In the genomic region with DNA sequence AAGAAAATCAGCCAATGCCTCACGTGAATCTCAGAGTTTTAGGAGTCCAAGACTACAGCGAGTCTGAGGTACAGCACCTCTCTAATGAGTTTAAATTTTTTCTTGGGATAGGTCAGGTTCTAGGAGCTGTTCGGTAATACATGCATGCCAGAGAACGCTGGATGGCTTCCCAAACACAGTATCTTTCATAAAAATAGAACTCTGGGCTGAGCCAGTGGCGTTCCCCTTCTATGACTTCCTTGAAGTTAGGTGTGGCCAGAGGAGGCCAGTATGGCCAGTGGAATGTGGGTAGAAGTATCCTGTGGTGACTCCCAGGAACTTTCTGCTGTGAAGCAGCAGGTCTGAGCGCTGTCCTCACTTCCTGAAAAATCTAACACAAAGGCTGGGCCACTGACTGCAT, we compare ENCODE assay signal across 19 mouse cellular contexts.
DNase-seq lines count a peak whose midpoint lies in the region; ATAC-seq and TF ChIP-seq lines count a peak whose summit lies in the region.
"Had no signal": no experiment of that assay in that cellular context is flagged by ENCODE, and none has a peak within 500 bp of the region (broad histone marks: within the 10 kb centered on the region; RNA-seq: fewer than 3 reads in every experiment).

No protein-coding gene starts in this region.

- no peak for TF ChIP-seq CTCF in heart, adult 2 months (IDR thresholded peaks at IDR 0.05)
- no peak for TF ChIP-seq CTCF in small intestine, adult 2 months (IDR thresholded peaks at IDR 0.05; ENCODE audit: extremely low read depth, insufficient read length, insufficient replicate concordance, low read depth, low read length)

- H3K9ac ChIP-seq in heart, adult 2 months (ENCODE audit: low read depth, low read length): no peak overlapping the region
- no peak overlapping the region for H3K9ac ChIP-seq in heart, embryonic 12.5 days
- H3K9ac ChIP-seq in liver, embryonic 12.5 days: no peak overlapping the region
- H3K9ac ChIP-seq: forebrain, embryonic 12.5 days; heart, embryonic 13.5 days; hindbrain, embryonic 13.5 days had no signal

- no peak for TF ChIP-seq POLR2A in heart, adult 2 months (IDR thresholded peaks at IDR 0.05; ENCODE audit: insufficient read depth, low read depth, low read length)
- no peak for TF ChIP-seq POLR2A in small intestine, adult 2 months (IDR thresholded peaks at IDR 0.05; ENCODE audit: low read depth, low read length)

- H3K36me3 ChIP-seq in heart, adult 2 months (ENCODE audit: control insufficient read depth, insufficient read depth, low read length): no peaks in the 10 kb centered on the region
- H3K36me3 ChIP-seq in heart, embryonic 12.5 days: no peaks in the 10 kb centered on the region
- H3K36me3 ChIP-seq in small intestine, adult 2 months (ENCODE audit: control insufficient read depth, insufficient read depth, low read length): no peaks in the 10 kb centered on the region
- no peaks in the 10 kb centered on the region for H3K36me3 ChIP-seq in liver, embryonic 12.5 days
- H3K36me3 ChIP-seq: forebrain, embryonic 12.5 days; heart, embryonic 13.5 days; hindbrain, embryonic 13.5 days; midbrain, embryonic 10.5 days had no signal

- no peaks in the 10 kb centered on the region for H3K9me3 ChIP-seq in heart, embryonic 12.5 days (replicated peaks)
- H3K9me3 ChIP-seq in liver, embryonic 12.5 days (replicated peaks): no peaks in the 10 kb centered on the region
- H3K9me3 ChIP-seq: forebrain, embryonic 12.5 days; heart, embryonic 13.5 days; hindbrain, embryonic 13.5 days; midbrain, embryonic 10.5 days had no signal

- no peak overlapping the region for H3K4me3 ChIP-seq in heart, adult 2 months
- no peak overlapping the region for H3K4me3 ChIP-seq in heart, embryonic 12.5 days
- H3K4me3 ChIP-seq in small intestine, adult 2 months (ENCODE audit: low read depth, low read length): no peak overlapping the region
- H3K4me3 ChIP-seq in liver, embryonic 12.5 days: no peak overlapping the region
- H3K4me3 ChIP-seq: forebrain, embryonic 12.5 days; heart, embryonic 13.5 days; hindbrain, embryonic 13.5 days; layer of hippocampus, adult 2 months; midbrain, embryonic 10.5 days had no signal

- 23% methylated on average over 6 of the region's 6 CpGs for WGBS in heart, adult 2 months
- WGBS in heart, embryonic 12.5 days: 76% methylated on average over 6 of the region's 6 CpGs
- WGBS in small intestine, adult 2 months: 62% methylated on average over 6 of the region's 6 CpGs
- 70% methylated on average over 6 of the region's 6 CpGs for WGBS in liver, embryonic 12.5 days (ENCODE audit: insufficient replicate concordance)

- no peak for TF ChIP-seq EP300 in heart, adult 2 months (IDR thresholded peaks at IDR 0.05; ENCODE audit: insufficient read depth, low read depth, low read length)

- no peak for ATAC-seq in heart, embryonic 12.5 days (ENCODE audit: insufficient number of reproducible peaks, low FRiP score)
- no peak for ATAC-seq in liver, embryonic 12.5 days
- ATAC-seq: inflammation-experienced regulatory T-cells, adult 6 months had no signal

- intact Hi-C loops in heart, adult 2 months (cut with DNase I): no loop called here
- intact Hi-C loops in heart, postnatal 36 days (cut with DNase I): no loop called here

- no peaks in the 10 kb centered on the region for H3K27me3 ChIP-seq in heart, adult 2 months (ENCODE audit: control insufficient read depth, insufficient read depth, low read length)
- no peaks in the 10 kb centered on the region for H3K27me3 ChIP-seq in heart, embryonic 12.5 days (replicated peaks)
- H3K27me3 ChIP-seq in small intestine, adult 2 months (ENCODE audit: control insufficient read depth, insufficient read depth, low read length): no peaks in the 10 kb centered on the region
- H3K27me3 ChIP-seq in liver, embryonic 12.5 days (replicated peaks): no peaks in the 10 kb centered on the region
- H3K27me3 ChIP-seq: CH12.LX; forebrain, embryonic 12.5 days; heart, embryonic 13.5 days; hindbrain, embryonic 13.5 days had no signal

- H3K4me1 ChIP-seq in heart, adult 2 months (ENCODE audit: control insufficient read depth, insufficient read depth, low read length): peaks cover 4% of the 10 kb centered on the region
- peaks cover 6% of the 10 kb centered on the region; the same call in 1 of the 2 replicates for H3K4me1 ChIP-seq in heart, embryonic 12.5 days (replicated peaks)
- peaks cover 23% of the 10 kb centered on the region; the same call in 1 of the 2 replicates for H3K4me1 ChIP-seq in small intestine, adult 2 months (ENCODE audit: control insufficient read depth, insufficient read depth, insufficient read length, low read length)
- no peaks in the 10 kb centered on the region for H3K4me1 ChIP-seq in liver, embryonic 12.5 days
- H3K4me1 ChIP-seq: forebrain, embryonic 12.5 days; hindbrain, embryonic 13.5 days; midbrain, embryonic 10.5 days had no signal

- no peak overlapping the region; the same call in 1 of the 2 replicates for H3K27ac ChIP-seq in heart, adult 2 months
- H3K27ac ChIP-seq in heart, embryonic 12.5 days (ENCODE audit: poor library complexity, severe bottlenecking): no peak overlapping the region
- H3K27ac ChIP-seq in small intestine, adult 2 months (ENCODE audit: insufficient read depth, low read depth, low read length): peak overlapping the region; percentile 89
- no peak overlapping the region for H3K27ac ChIP-seq in liver, embryonic 12.5 days
- H3K27ac ChIP-seq: forebrain, embryonic 12.5 days; heart, embryonic 13.5 days; hindbrain, embryonic 13.5 days; layer of hippocampus, adult 2 months; macrophage; midbrain, embryonic 10.5 days had no signal

- H3K79me2 ChIP-seq in heart, adult 2 months (replicated peaks; ENCODE audit: control insufficient read depth, insufficient read depth, low read length): no peaks in the 10 kb centered on the region

- H3K4me2 ChIP-seq in heart, embryonic 12.5 days: no peak overlapping the region
- H3K4me2 ChIP-seq in liver, embryonic 12.5 days: no peak overlapping the region
- H3K4me2 ChIP-seq: forebrain, embryonic 12.5 days; heart, embryonic 13.5 days; hindbrain, embryonic 13.5 days had no signal

- DNase-seq in heart, adult 2 months: peak; percentile 28 to 42
- DNase-seq in lung, adult 18-20 months: peak; percentile 11 to 15
- no peak for DNase-seq in lung, postnatal 10 days
- peak; percentile 24 to 28 for DNase-seq in heart, postnatal 36 days
- DNase-seq in ovary, postnatal 10 days (ENCODE audit: low spot score): no peak
- DNase-seq: cerebellum, adult 18-20 months; cerebellum, postnatal 25 days; layer of hippocampus, postnatal 36 days had no signal

Comparison
In these comparisons a context has a peak if more than half of its experiments do, and no peak if none do; other contexts are left out.
1. DNase-seq: peak in heart, adult 2 months (2 of 2), lung, adult 18-20 months (2 of 2) and heart, postnatal 36 days (2 of 2); none in lung, postnatal 10 days (single experiment) and ovary, postnatal 10 days (single experiment).